Mouse (Mus musculus): Measurements from ENCODE around the gene Lef1. TPM values are rescaled to one million over a fixed set of nuclear protein-coding genes. Genes with fewer than 3 reads are reported as not detected.
A peak's percentile ranks its signal among the peaks of the same experiment; 100 is the strongest.

The Lef1 gene
- total RNA-seq, 4 experiments from 2014 or later: 0.07 to 0.16 TPM; not detected in 2

DNA sequence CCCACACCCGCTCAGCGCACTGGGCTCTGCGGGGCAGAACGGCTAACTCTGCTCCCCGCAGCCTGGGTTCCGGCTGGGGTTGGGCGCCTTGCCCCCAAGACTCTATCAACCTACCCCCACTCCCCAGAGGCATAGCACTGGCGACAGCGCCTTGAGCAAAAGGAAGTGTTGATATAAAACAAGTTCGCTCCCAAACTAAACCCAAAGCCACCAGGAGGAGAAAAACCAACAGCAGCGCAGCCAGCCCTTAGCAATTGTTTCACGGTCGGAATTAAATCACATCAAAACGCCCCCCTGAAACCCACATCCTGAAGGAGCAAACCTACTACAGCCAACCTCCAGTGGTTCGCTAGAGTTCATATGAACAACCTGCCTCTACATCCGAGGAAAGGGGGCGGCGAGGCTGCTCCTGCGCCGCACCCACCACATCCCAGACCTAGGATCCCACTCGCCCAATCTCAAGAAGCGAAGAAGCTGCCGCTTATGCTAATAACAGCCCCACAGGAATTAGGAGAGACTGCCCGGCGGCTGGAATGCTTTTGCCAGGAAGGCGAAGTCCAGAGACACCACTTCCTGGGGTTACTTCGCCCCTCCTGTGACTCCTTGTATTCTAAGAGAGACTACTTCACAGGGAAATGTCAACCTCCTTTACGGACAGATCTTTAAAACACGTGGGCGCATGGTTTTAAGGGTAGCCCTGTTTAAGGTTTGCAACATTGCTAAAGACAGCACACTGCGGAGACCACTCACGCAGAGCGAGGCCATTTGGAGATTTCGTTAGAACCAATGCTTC, 2.8 kb upstream of the Lef1 start:
- DNase-seq (ENCODE audit: low spot score in 2 of 2): no peak

- DNase-seq (ENCODE audit: low spot score in 2 of 2): no peak
These were observed 2.1 kb upstream of the Lef1 start for GRCm38 (mm10) chr3:131108094-131108653.

- no peak for DNase-seq (ENCODE audit: low spot score in 2 of 2)
These were observed 1.1 kb upstream of the Lef1 start for GRCm38 (mm10) chr3:131109066-131109685.

- no peak for DNase-seq (ENCODE audit: low spot score in 2 of 2)
These were observed 593 bp upstream of the Lef1 start for GRCm38 (mm10) chr3:131109686-131110070.

DNA sequence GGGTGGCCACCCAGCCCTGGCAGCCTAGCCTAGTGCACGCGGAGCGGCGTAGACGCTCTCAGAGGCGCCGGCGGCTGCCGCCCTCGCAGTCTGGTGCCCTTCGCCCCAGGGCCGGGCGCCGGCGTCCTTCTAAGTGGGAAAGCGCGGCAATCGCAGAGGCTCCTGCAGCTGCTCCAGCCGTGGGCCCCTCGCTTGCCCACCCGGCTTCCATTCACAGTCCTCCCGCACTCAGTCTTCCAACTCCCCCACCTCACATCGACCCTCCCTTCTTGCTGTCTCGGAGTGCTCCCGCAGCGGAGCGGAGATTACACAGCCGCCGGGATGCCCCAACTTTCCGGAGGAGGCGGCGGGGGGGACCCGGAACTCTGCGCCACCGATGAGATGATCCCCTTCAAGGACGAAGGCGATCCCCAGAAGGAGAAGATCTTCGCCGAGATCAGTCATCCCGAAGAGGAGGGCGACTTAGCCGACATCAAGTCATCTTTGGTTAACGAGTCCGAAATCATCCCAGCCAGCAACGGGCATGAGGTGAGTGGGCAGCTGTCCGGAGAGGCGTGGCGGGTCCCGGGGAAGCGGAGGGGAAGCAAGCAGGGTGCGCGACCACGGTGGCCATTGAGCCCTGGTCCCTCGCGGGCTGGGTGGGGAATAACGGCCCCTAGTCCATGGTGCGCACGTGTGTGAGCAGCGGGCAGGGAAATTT, 1.0 kb downstream of the Lef1 start:
- no peak for DNase-seq (ENCODE audit: low spot score in 2 of 2)

GRCm38 (mm10) chr3:131111851-131112572, 1.7 kb downstream of the Lef1 start:
- peak in 1 of 2 experiments; percentile 21 for DNase-seq (ENCODE audit: low spot score in 2 of 2)

- DNase-seq (ENCODE audit: low spot score in 2 of 2): no peak
These were observed 2.3 kb downstream of the Lef1 start for GRCm38 (mm10) chr3:131112573-131112955.

GRCm38 (mm10) chr3:131113029-131113428, 2.8 kb downstream of the Lef1 start:
- no peak for DNase-seq (ENCODE audit: low spot score in 2 of 2)

DNA sequence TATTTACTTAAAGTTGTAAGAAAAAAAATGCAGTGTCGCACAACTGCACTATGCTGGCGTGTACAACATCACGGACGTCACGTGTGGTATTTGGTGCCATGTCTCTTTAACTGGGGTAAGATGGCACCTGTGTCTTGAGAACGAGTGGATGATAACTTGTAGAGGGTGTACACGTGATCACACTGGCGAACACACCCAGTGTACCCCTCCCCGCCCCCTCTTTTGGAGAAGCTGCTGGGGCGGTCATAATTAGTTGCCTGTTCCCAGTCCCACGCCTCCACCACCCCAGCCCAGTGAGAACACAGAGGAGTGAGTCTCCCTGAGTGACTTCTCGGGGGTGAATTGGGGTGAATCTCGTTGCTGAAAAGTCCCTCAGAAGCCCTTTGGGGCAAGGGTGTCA, 5.8 kb downstream of the Lef1 start:
- DNase-seq (ENCODE audit: low spot score in 2 of 2): no peak

GRCm38 (mm10) chr3:131117352-131117751, 7.1 kb downstream of the Lef1 start:
- DNase-seq (ENCODE audit: low spot score in 2 of 2): no peak

- no peak for DNase-seq (ENCODE audit: low spot score in 2 of 2)
These were observed 7.6 kb downstream of the Lef1 start for GRCm38 (mm10) chr3:131117883-131118282.

DNA sequence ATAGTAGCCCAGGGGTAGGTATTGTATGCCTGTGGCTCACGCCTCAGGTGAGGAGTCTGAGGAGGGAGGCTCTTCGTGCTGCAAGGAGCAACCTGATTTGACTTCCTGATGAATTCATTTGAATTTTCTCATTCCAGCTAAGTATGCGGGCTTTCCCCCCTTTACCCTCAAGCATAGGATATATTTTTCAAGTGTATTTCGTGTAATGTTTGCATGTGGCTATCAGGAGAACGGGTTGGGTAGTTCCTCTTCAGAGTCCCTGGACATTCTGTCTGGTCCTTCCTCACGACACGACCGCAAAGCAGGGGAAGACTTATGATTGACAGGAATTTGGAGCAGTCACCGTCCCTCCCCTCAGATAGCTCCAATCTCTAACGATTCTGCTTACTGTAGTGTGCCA, 9.2 kb downstream of the Lef1 start:
- no peak for DNase-seq (ENCODE audit: low spot score in 2 of 2)

DNA sequence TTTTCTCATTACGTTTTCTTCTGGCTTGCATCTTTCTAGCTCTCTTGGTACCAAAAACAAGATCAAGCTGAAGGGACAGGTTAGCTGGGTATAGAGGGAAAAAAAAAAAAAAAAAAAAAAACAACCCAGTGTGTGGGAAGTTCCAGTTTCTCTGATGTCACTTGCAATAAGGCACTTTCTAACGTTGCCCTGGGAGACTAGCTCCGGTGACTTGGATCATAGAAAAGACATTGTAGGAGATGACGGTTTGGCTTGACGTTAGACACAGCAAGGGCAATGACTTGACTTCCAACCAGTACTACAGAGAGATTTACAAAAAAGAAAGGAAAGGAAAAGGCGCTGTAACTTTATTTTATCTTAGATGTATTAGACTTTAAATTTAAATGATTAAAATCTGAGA, 13.2 kb downstream of the Lef1 start:
- no peak for DNase-seq (ENCODE audit: low spot score in 2 of 2)

GRCm38 (mm10) chr3:131125873-131126272, 15.6 kb downstream of the Lef1 start:
- DNase-seq (ENCODE audit: low spot score in 2 of 2): no peak

GRCm38 (mm10) chr3:131126438-131126837, 16.2 kb downstream of the Lef1 start:
- no peak for DNase-seq (ENCODE audit: low spot score in 2 of 2)

GRCm38 (mm10) chr3:131134003-131134402, 23.7 kb downstream of the Lef1 start:
- no peak for DNase-seq (ENCODE audit: low spot score in 2 of 2)

GRCm38 (mm10) chr3:131135434-131135833, 25.2 kb downstream of the Lef1 start:
- DNase-seq (ENCODE audit: low spot score in 2 of 2): no peak

DNA sequence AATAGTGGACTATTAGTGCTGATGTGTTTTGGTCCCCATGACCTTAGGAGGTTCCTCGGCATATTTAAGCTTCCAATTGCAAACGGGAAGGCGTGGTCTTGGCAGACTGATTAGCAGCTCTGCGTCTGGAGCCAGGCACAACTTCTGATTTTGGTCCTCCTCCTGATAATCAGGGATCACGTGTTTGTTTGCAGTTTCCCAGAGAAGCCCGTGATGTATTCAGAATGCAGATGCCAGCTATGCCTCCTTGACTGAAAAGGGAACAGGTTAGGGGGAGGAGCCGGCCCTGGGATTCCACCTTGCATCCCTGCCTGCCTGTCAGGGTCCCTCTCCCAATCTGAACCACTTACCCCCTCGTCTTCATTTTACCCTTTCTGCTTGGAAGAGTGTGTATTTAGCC, 26.2 kb downstream of the Lef1 start:
- DNase-seq (ENCODE audit: low spot score in 2 of 2): no peak

DNA sequence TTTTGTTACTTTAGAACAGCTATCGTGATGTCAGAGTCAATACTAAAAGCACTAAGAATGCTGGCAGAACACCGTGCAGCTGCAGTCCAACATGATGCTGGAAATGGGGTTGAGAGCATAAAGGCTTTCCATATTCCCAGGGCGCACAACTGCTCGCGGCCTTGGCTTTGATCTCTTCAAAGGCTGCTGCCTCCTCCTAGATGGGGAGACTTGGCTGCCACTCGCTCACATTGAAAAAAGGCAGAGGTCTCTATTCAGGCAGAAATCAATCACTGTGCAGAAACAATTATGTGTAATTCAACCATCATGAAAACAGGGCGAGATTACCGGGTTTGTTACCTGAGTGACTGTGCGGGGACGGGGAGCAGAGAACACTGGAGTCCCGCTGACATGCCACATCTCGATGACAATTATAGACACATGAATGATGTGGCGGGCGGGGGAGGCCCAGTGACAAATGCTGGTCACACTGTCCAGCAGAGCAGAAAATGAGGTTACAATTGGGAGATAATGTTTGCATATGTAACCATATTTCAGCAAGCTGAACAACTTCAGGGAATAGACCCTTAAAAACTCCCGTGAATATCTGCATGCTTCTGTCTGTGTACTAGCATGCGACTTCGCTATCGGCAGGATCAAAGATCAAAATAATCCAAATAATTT, 27.0 kb downstream of the Lef1 start:
- DNase-seq (ENCODE audit: low spot score in 2 of 2): no peak

DNA sequence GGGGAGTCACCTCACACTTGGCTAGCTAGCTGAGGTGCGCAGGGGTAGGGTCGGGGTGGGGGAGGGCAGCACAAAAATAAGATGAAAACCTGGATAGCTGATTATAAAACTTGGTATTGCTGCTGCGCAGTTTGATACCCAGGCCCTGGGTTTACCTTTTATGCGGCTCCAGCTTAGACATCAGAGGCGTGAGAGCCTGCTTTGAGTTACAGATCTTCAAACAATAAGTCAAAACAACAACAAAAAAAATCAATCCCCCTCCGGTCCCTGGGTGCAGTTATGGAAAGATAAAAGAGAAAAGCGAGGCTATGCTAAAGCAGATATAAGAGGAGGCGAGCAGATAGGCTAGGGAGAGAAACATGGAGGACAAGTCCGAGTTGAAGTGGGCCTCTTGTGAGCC, 28.0 kb downstream of the Lef1 start:
- DNase-seq (ENCODE audit: low spot score in 2 of 2): no peak

- no peak for DNase-seq (ENCODE audit: low spot score in 2 of 2)
These were observed 28.5 kb downstream of the Lef1 start for GRCm38 (mm10) chr3:131138797-131139196.

Measured in gastrocnemius, adult 8-10 months (tissue).